Mouse (Mus musculus) C2C12 (cell line): Measurements from ENCODE around the gene Atp5g2.

Source experiments
- CEBPB ChIP-seq: IDR thresholded peaks from one replicate; pipeline ENCODE4 v1.6.1; 2011; ENCODE audit warnings: low read depth, mild to moderate bottlenecking, control low read depth, moderate library complexity
- CTCF ChIP-seq: IDR thresholded peaks from one replicate; pipeline ENCODE4 v1.5.1; 2011; ENCODE audit not compliant: control insufficient read depth, insufficient read depth, insufficient read length

DNA sequence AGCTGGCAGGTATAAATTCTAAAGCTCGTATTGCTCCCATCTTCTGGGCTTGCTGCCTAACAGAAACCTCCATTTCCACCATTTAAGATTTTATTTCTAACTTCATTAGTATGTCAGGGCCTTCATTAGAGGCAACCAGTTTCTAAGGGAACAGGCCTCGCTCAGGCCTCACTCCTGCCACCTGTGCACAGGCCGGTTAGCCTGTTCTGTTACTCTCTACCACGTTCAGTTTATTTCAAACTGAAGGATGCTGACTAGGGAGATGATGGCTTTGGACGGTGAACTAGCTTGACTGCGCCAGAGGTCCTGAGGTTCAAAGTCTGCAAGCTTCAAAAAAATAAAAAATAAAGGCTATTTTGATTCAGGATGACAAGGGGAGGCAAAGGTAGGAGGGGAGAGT is 1.9 kb downstream of the Atp5g2 start:
- TF ChIP-seq CTCF, result no peak
- TF ChIP-seq CEBPB, result no peak
